Mouse (Mus musculus) limb, embryonic 11.5 days (tissue): Measurements from ENCODE around the gene Tarm1. TPM values are rescaled to one million over a fixed set of nuclear protein-coding genes. Genes with fewer than 3 reads are reported as not detected.

Source experiments
- ATAC-seq: fragments of 200-750 bp; cut with Nextera tagmentation; 2 replicates; pipeline ENCODE4 v1.8.0; 2017; ENCODE audit warnings: low read depth; ENCODE audit not compliant: insufficient number of reproducible peaks, low FRiP score, low TSS enrichment
- DNase-seq: peaks from one replicate; pipeline ENCODE4 v3.0.0-alpha.2; 2015; ENCODE audit warnings: low spot score
- H3K27ac ChIP-seq: fragments of 300-500 bp; sonication (generic); replicated peaks from 2 replicates; pipeline ENCODE4 v1.5.1; 2014; ENCODE audit warnings: low read depth, mild to moderate bottlenecking, low read length
- H3K27me3 ChIP-seq: fragments of 300-500 bp; sonication (generic); 2 replicates; pipeline ENCODE4 v1.6.1; 2014; ENCODE audit warnings: mild to moderate bottlenecking, low read length, mixed read lengths; ENCODE audit not compliant: control insufficient read depth, insufficient read depth
- H3K36me3 ChIP-seq: fragments of 300-500 bp; sonication (generic); 2 replicates; pipeline ENCODE4 v1.6.1; 2014; ENCODE audit warnings: mild to moderate bottlenecking, low read length, moderate library complexity, mixed read lengths; ENCODE audit not compliant: control insufficient read depth, insufficient read depth
- H3K4me1 ChIP-seq: fragments of 300-500 bp; sonication (generic); 2 replicates; pipeline ENCODE4 v1.6.1; 2014; ENCODE audit warnings: low read length, mixed read lengths; ENCODE audit not compliant: control insufficient read depth, insufficient read depth
- H3K4me2 ChIP-seq: fragments of 300-500 bp; sonication (generic); 2 replicates; pipeline ENCODE4 v1.6.1; 2014; ENCODE audit warnings: low read depth, mild to moderate bottlenecking, moderate library complexity; ENCODE audit not compliant: severe bottlenecking
- H3K4me3 ChIP-seq: fragments of 300-500 bp; sonication (generic); 2 replicates; pipeline ENCODE4 v1.5.1; 2014; ENCODE audit warnings: low read depth, low read length
- H3K9ac ChIP-seq: fragments of 300-500 bp; sonication (generic); 2 replicates; pipeline ENCODE4 v1.6.1; 2014; ENCODE audit warnings: mild to moderate bottlenecking, low read length
- H3K9me3 ChIP-seq: fragments of 300-500 bp; sonication (generic); 2 replicates; pipeline ENCODE4 v1.6.1; 2016; ENCODE audit warnings: low read length; ENCODE audit not compliant: control insufficient read depth
- WGBS: fragments of 180-500 bp; shearing (Covaris S2); extraction: QIAGEN DNeasy Blood & Tissue Kit; methylation state at CpG from one replicate; pipeline ENCODE4 v1.1.7; 2014; 5-methylcytosine and 5-hydroxymethylcytosine counted together
- polyA plus RNA-seq: library from polyadenylated mRNA; unstranded; fragments of >200 nt; fragmentation: Nextera tagmentation; extraction: Ambion mirVana; gene quantifications from 2 replicates; pipeline ENCODE4 v1.2.1, GENCODE M21; 2014

Gene Tarm1
- not detected in 2 replicates for polyA plus RNA-seq

GRCm38 (mm10) chr7:3502439-3502838 is at the start of gene Tarm1:
TSS of gene Tarm1 (minus strand) at chr7:3502624.
- H3K4me1 ChIP-seq, result no peaks in the 10 kb centered on the region
- H3K9ac ChIP-seq, result no peak within 1 kb of the TSS
- ATAC-seq, result no peak
- no peaks in the 10 kb centered on the region for H3K36me3 ChIP-seq
- 82% methylated on average over 6 of the region's 6 CpGs for WGBS
- DNase-seq, result no peak
- no peak within 1 kb of the TSS for H3K4me2 ChIP-seq
- no peaks in the 10 kb centered on the region for H3K27me3 ChIP-seq
- no peak within 1 kb of the TSS for H3K4me3 ChIP-seq
- H3K27ac ChIP-seq, result no peak within 1 kb of the TSS
- no peaks in the 10 kb centered on the region for H3K9me3 ChIP-seq

- WGBS, result 81% methylated on average over 3 of the region's 3 CpGs
- Histone ChIP-seq H3K4me3 (no peak overlapping the region), H3K9ac (no peak overlapping the region), H3K4me1 (no peaks in the 10 kb centered on the region), H3K36me3 (no peaks in the 10 kb centered on the region), H3K9me3 (no peaks in the 10 kb centered on the region; the same call in 1 of the 2 replicates), H3K27ac (no peak overlapping the region), H3K4me2 (no peak overlapping the region), H3K27me3 (no peaks in the 10 kb centered on the region)
- no peak for ATAC-seq
- no peak for DNase-seq
These were observed 3.5 kb upstream of the Tarm1 start for GRCm38 (mm10) chr7:3505913-3506312.

- Histone ChIP-seq H3K4me1 (no peaks in the 10 kb centered on the region), H3K27me3 (no peaks in the 10 kb centered on the region), H3K36me3 (no peaks in the 10 kb centered on the region), H3K9me3 (no peaks in the 10 kb centered on the region), H3K9ac (no peak overlapping the region), H3K27ac (no peak overlapping the region), H3K4me3 (no peak overlapping the region), H3K4me2 (no peak overlapping the region)
- ATAC-seq (no peak), DNase-seq (no peak)
- 91% methylated on average over 1 of the region's 1 CpGs for WGBS
These were observed 2.0 kb downstream of the Tarm1 start for GRCm38 (mm10) chr7:3500406-3500805.

- no peak overlapping the region for H3K4me3 ChIP-seq
- H3K36me3 ChIP-seq, result no peaks in the 10 kb centered on the region
- 91% methylated on average over 6 of the region's 6 CpGs for WGBS
- no peaks in the 10 kb centered on the region for H3K27me3 ChIP-seq
- H3K4me1 ChIP-seq, result no peaks in the 10 kb centered on the region
- DNase-seq (no peak), ATAC-seq (no peak)
- H3K9me3 ChIP-seq, result peaks cover 2% of the 10 kb centered on the region; the same call in 1 of the 2 replicates
- no peak overlapping the region for H3K9ac ChIP-seq
- no peak overlapping the region for H3K4me2 ChIP-seq
- H3K27ac ChIP-seq, result no peak overlapping the region
These were observed 20.3 kb downstream of the Tarm1 start for GRCm38 (mm10) chr7:3481948-3482608.

- no peak overlapping the region for H3K4me2 ChIP-seq
- ATAC-seq (no peak), DNase-seq (no peak)
- H3K9ac ChIP-seq, result no peak overlapping the region
- H3K9me3 ChIP-seq, result no peaks in the 10 kb centered on the region
- H3K4me3 ChIP-seq, result no peak overlapping the region
- H3K27me3 ChIP-seq, result no peaks in the 10 kb centered on the region
- 75% methylated on average over 5 of the region's 5 CpGs for WGBS
- no peaks in the 10 kb centered on the region for H3K36me3 ChIP-seq
- 0 out of 2 replicates have a peak, but pooled peaks cover 3% of the 10 kb centered on the region for H3K4me1 ChIP-seq
- H3K27ac ChIP-seq, result no peak overlapping the region
These were observed 25.7 kb downstream of the Tarm1 start for GRCm38 (mm10) chr7:3476728-3477127.

GRCm38 (mm10) chr7:3474291-3475080 is 27.9 kb downstream of the Tarm1 start:
- H3K27ac ChIP-seq, result no peak overlapping the region
- no peaks in the 10 kb centered on the region for H3K9me3 ChIP-seq
- ATAC-seq, result peak; percentile 47; the same call in 1 of the 2 replicates
- H3K4me2 ChIP-seq, result peak overlapping the region; percentile 36
- H3K27me3 ChIP-seq, result no peaks in the 10 kb centered on the region
- peak; percentile 54 for DNase-seq
- WGBS, result 5% methylated on average over 18 of the region's 19 CpGs
- H3K4me3 ChIP-seq, result no peak overlapping the region
- no peaks in the 10 kb centered on the region for H3K36me3 ChIP-seq
- H3K9ac ChIP-seq, result no peak overlapping the region
- 0 out of 2 replicates have a peak, but pooled peaks cover 3% of the 10 kb centered on the region for H3K4me1 ChIP-seq

GRCm38 (mm10) chr7:3472774-3473173 is 29.6 kb downstream of the Tarm1 start:
- Histone ChIP-seq H3K9me3 (no peaks in the 10 kb centered on the region), H3K4me1 (0 out of 2 replicates have a peak, but pooled peaks cover 3% of the 10 kb centered on the region), H3K4me3 (no peak overlapping the region), H3K27ac (no peak overlapping the region), H3K27me3 (no peaks in the 10 kb centered on the region), H3K4me2 (no peak overlapping the region), H3K36me3 (no peaks in the 10 kb centered on the region), H3K9ac (no peak overlapping the region)
- 83% methylated on average over 3 of the region's 3 CpGs for WGBS
- DNase-seq (no peak), ATAC-seq (no peak)

GRCm38 (mm10) chr7:3468614-3469013 is 33.8 kb downstream of the Tarm1 start:
- H3K27me3 ChIP-seq, result no peaks in the 10 kb centered on the region
- 74% methylated on average over 2 of the region's 2 CpGs for WGBS
- H3K4me3 ChIP-seq, result no peak overlapping the region
- ATAC-seq, result no peak
- H3K4me2 ChIP-seq, result no peak overlapping the region
- H3K9me3 ChIP-seq, result no peaks in the 10 kb centered on the region
- no peak overlapping the region for H3K9ac ChIP-seq
- no peaks in the 10 kb centered on the region for H3K36me3 ChIP-seq
- no peaks in the 10 kb centered on the region for H3K4me1 ChIP-seq
- no peak overlapping the region for H3K27ac ChIP-seq
- no peak for DNase-seq
